Mouse (Mus musculus) forebrain, postnatal 0 days (tissue): Measurements from ENCODE around the gene Rps19. TPM values are rescaled to one million over a fixed set of nuclear protein-coding genes. Genes with fewer than 3 reads are reported as not detected.
A peak's percentile ranks its signal among the peaks of the same experiment; 100 is the strongest.

ENCODE experiments used
- ATAC-seq: fragments of 200-750 bp; cut with Nextera tagmentation; 2 replicates; pipeline ENCODE4 v1.8.0; 2017; ENCODE audit warnings: mild to moderate bottlenecking, moderate library complexity
- DNase-seq: peaks from one replicate; pipeline ENCODE4 v3.0.0-alpha.2; 2015
- H3K27ac ChIP-seq: fragments of 300-500 bp; sonication (generic); 2 replicates; pipeline ENCODE4 v1.5.1; 2014; ENCODE audit warnings: low read depth, mild to moderate bottlenecking, antibody characterized with exemption, low read length, moderate library complexity, mixed read lengths
- H3K27me3 ChIP-seq: fragments of 300-500 bp; sonication (generic); 2 replicates; pipeline ENCODE4 v1.6.1; 2014; ENCODE audit warnings: mild to moderate bottlenecking, low read length, mixed read lengths; ENCODE audit not compliant: insufficient read depth
- H3K36me3 ChIP-seq: fragments of 300-500 bp; sonication (generic); 2 replicates; pipeline ENCODE4 v1.6.1; 2014; ENCODE audit warnings: mild to moderate bottlenecking, moderate library complexity; ENCODE audit not compliant: insufficient read depth
- H3K4me1 ChIP-seq: fragments of 300-500 bp; sonication (generic); 2 replicates; pipeline ENCODE4 v1.6.1; 2014; ENCODE audit warnings: antibody characterized with exemption; ENCODE audit not compliant: insufficient read depth
- H3K4me2 ChIP-seq: fragments of 300-500 bp; sonication (generic); 2 replicates; pipeline ENCODE4 v1.6.1; 2014; ENCODE audit warnings: low read depth, mild to moderate bottlenecking, moderate library complexity
- H3K4me3 ChIP-seq: fragments of 300-500 bp; sonication (generic); 2 replicates; pipeline ENCODE4 v1.5.1; 2014; ENCODE audit warnings: low read depth, low read length, mixed read lengths
- H3K9ac ChIP-seq: fragments of 300-500 bp; sonication (generic); 2 replicates; pipeline ENCODE4 v1.6.1; 2014; ENCODE audit warnings: mild to moderate bottlenecking
- H3K9me3 ChIP-seq: fragments of 300-500 bp; sonication (generic); 2 replicates; pipeline ENCODE4 v1.6.1; 2016; ENCODE audit warnings: low read length
- CTCF ChIP-seq: sonication (generic); IDR thresholded peaks from 2 replicates; pipeline ENCODE4 v1.5.1; 2016; ENCODE audit warnings: antibody characterized with exemption, control low read depth, low read depth
- WGBS: fragments of 180-500 bp; shearing (Covaris S2); extraction: QIAGEN DNeasy Blood & Tissue Kit; methylation state at CpG from one replicate; pipeline ENCODE4 v1.1.7; 2014; 5-methylcytosine and 5-hydroxymethylcytosine counted together
- polyA plus RNA-seq: library from polyadenylated mRNA; unstranded; fragments of >200 nt; fragmentation: Nextera tagmentation; extraction: Ambion mirVana; gene quantifications from 2 replicates; pipeline ENCODE4 v1.2.1, GENCODE M21; 2015
- total RNA-seq: library from RNA; depleted of rRNA; stranded (reverse); fragments of >200 nt; gene quantifications from 2 replicates; pipeline ENCODE4 v1.2.3, GENCODE M21; 2014

The Rps19 gene
- total and polyA plus RNA-seq, 2 experiments from 2014 or later = 581 to 1,350 TPM

- H3K27me3 ChIP-seq = no peaks in the 10 kb centered on the region
- H3K9ac ChIP-seq = no peak within 1 kb of the TSS
- no peaks in the 10 kb centered on the region for H3K9me3 ChIP-seq
- ATAC-seq (peak; percentile 42), DNase-seq (no peak)
- TF ChIP-seq CTCF = no peak
- no peak within 1 kb of the TSS for H3K27ac ChIP-seq
- H3K4me1 ChIP-seq = no peaks in the 10 kb centered on the region
- no peak within 1 kb of the TSS for H3K4me3 ChIP-seq
- H3K36me3 ChIP-seq = no peaks in the 10 kb centered on the region
- 58% methylated on average over 41 of the region's 41 CpGs for WGBS
- H3K4me2 ChIP-seq = no peak within 1 kb of the TSS
Observed at GRCm38 (mm10) chr7:24869532-24870165, 14.5 kb upstream of the Rps19 start, which contains the start of the genes Lypd4 and Dmrtc2. TSS of gene Lypd4 (minus strand) at chr7:24869941. TSS of gene Dmrtc2 (plus strand) at chr7:24870057.

- no peak overlapping the region for H3K4me3 ChIP-seq
- H3K4me2 ChIP-seq = no peak overlapping the region
- H3K36me3 ChIP-seq = no peaks in the 10 kb centered on the region
- no peak for ATAC-seq
- H3K27ac ChIP-seq = no peak overlapping the region
- no peaks in the 10 kb centered on the region for H3K27me3 ChIP-seq
- no peak for TF ChIP-seq CTCF
- no peaks in the 10 kb centered on the region for H3K4me1 ChIP-seq
- no peaks in the 10 kb centered on the region for H3K9me3 ChIP-seq
- no peak for DNase-seq
- WGBS = 84% methylated on average over 3 of the region's 3 CpGs
- H3K9ac ChIP-seq = no peak overlapping the region
Observed at GRCm38 (mm10) chr7:24877588-24877987, 6.6 kb upstream of the Rps19 start.

- 24% methylated on average over 2 of the region's 2 CpGs for WGBS
- no peak for TF ChIP-seq CTCF
- Histone ChIP-seq H3K27ac (no peak overlapping the region), H3K4me2 (no peak overlapping the region), H3K9me3 (no peaks in the 10 kb centered on the region), H3K36me3 (no peaks in the 10 kb centered on the region), H3K4me3 (no peak overlapping the region), H3K9ac (no peak overlapping the region), H3K4me1 (no peaks in the 10 kb centered on the region), H3K27me3 (no peaks in the 10 kb centered on the region)
- ATAC-seq = no peak
- DNase-seq = no peak
Observed at GRCm38 (mm10) chr7:24879620-24880019, 4.6 kb upstream of the Rps19 start.

- Histone ChIP-seq H3K27ac (no peak overlapping the region), H3K27me3 (no peaks in the 10 kb centered on the region), H3K4me2 (no peak overlapping the region), H3K9ac (no peak overlapping the region), H3K4me1 (peaks cover 6% of the 10 kb centered on the region), H3K36me3 (peaks cover 20% of the 10 kb centered on the region), H3K9me3 (no peaks in the 10 kb centered on the region), H3K4me3 (no peak overlapping the region)
- DNase-seq (no peak), ATAC-seq (no peak)
- 93% methylated on average over 9 of the region's 9 CpGs for WGBS
- TF ChIP-seq CTCF = no peak
Observed at GRCm38 (mm10) chr7:24882416-24883199, 1.6 kb upstream of the Rps19 start.

DNA sequence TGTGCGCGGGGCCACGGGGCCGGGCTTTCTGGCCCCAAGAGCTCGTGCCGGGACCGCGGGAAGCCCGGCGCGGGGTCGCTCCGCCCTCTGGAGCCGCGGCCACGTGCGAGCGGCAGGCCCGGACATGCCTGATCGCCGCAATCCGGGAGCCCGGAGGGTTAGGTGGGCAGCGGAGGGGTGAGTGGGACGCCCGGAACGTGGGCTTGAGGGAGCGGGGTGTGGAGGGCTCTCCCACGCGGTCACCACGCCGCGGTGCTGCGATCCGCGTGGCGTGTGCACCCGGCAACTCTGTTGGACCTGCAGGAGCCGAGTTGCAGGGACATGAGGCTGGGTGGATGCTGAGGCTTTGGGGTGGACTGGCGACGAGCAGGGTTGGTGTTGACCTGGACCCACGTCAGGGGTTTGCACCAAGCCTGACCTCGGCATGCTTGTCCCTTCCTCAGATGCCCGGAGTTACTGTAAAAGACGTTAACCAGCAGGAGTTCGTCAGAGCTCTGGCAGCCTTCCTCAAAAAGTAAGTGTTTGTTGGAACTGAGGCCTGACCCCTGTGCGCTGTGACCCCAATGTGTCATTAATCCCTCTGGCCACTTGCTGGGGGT lies 621 bp downstream of the Rps19 start:
- ATAC-seq (no peak), DNase-seq (no peak)
- peak overlapping the region; percentile 83 for H3K4me2 ChIP-seq
- no peaks in the 10 kb centered on the region for H3K27me3 ChIP-seq
- under 1% methylated on average over 47 of the region's 47 CpGs for WGBS
- peak overlapping the region; percentile 99 for H3K4me3 ChIP-seq
- peak overlapping the region; percentile 92 for H3K27ac ChIP-seq
- peaks cover 6% of the 10 kb centered on the region for H3K4me1 ChIP-seq
- no peak for TF ChIP-seq CTCF
- H3K36me3 ChIP-seq = peaks cover 42% of the 10 kb centered on the region
- H3K9ac ChIP-seq = peak overlapping the region; percentile 100
- H3K9me3 ChIP-seq = no peaks in the 10 kb centered on the region

DNA sequence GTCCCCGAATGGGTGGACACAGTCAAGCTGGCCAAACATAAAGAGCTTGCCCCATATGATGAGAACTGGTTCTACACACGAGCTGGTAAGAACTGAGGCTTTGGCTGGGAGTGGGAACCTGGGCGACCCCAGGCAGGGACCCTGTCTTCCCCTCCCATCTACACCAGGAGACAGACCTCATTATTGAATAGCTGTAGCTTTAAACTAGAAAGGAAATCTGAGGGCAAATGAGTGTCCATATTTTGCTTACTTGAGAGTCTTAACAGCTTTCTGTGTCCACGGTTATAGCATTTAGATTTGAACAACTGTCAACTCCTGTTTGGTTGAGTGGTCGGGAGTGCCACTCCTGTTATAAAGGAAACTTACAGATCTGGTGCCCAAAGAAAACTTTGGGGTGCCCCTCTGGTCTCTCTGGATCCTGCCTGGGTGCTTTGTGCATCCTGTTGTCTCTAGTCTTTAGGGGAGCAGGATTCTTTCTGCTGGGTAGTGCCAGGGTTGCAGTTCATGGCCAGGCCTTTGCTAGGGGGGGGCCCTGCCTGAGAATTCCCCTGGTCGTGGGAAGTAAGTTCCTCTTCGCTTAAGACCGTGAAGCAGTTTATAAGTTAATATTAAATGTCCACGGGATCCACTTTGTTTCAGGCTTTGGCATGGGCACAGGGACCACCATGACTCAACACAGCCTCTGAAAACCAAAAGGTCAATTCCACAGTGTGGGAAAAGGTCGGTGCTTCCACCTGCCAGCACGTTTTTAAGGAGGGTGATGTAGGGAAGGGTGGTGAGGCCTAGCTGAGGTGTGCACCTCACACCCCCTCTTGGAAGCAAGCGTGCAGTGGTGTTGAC lies 1.5 kb downstream of the Rps19 start:
- 44% methylated on average over 12 of the region's 12 CpGs for WGBS
- TF ChIP-seq CTCF = no peak

More for the DNA sequence above, 1.5 kb downstream of the Rps19 start:
- Histone ChIP-seq H3K27ac (no peak overlapping the region), H3K9me3 (no peaks in the 10 kb centered on the region), H3K36me3 (peaks cover 50% of the 10 kb centered on the region), H3K4me2 (peak overlapping the region; percentile 83), H3K4me1 (peaks cover 6% of the 10 kb centered on the region), H3K4me3 (peak overlapping the region; percentile 99), H3K27me3 (no peaks in the 10 kb centered on the region), H3K9ac (peak overlapping the region; percentile 100)
- ATAC-seq = no peak
- DNase-seq = no peak
